Mouse (Mus musculus) frontal cortex, postnatal 10 days (tissue): ENCODE measurements around the gene Saysd1.
"Not testable (repeated sequence)": the region's sequence is repeated elsewhere in the genome, so short reads cannot be mapped to it uniquely, and the experiment has no call there.

Experiments
- DNase-seq, 2 experiments: peaks; one replicate each; pipeline ENCODE4 v3.0.0; 2022; ENCODE audit warnings: low spot score in 2 of 2, mixed read lengths in 1 of 2

Gene Saysd1

DNA sequence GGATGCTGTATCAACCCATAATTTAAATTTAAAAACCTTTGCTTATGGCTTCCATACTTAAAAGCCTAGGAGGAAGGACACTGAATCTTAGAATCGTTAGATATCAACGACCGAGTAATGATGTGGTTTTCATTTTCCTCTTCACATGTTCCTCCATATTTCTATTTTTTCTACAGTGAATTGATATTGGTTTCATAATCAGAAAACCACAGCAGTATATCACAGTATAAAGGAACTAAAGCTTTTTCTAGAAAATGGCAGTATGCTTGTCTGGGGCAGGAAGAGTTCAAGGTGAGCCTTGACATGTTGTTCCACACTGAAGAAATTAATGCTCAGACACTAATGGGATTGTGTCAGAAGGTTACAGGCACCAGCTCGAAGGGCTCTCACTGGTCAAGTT, 97.4 kb downstream of the Saysd1 start:
- DNase-seq, result no peak

DNA sequence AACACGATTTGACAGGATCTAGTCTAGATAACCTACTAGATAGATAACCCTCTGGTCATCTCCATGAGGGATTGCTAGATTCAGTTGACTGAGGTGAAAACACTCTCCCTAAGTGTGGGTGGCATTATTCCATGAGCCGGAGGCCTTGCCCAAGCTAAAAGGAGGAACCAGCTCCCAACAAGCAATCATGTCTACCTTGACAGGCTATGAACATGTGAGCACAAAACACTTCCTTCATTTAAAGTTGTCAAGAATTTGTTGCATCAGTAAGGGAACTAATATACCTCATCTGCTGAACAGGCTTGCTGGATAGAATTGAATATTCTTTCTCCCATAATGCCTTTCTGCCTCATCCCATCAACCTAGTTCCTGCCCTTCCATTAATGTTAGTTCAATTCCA, 98.5 kb downstream of the Saysd1 start:
- DNase-seq, result no peak

- DNase-seq, result no peak
Observed at GRCm38 (mm10) chr14:20032738-20033116, 105.6 kb downstream of the Saysd1 start.

- no peak for DNase-seq
Observed at GRCm38 (mm10) chr14:20032016-20032737, 106.2 kb downstream of the Saysd1 start.

DNA sequence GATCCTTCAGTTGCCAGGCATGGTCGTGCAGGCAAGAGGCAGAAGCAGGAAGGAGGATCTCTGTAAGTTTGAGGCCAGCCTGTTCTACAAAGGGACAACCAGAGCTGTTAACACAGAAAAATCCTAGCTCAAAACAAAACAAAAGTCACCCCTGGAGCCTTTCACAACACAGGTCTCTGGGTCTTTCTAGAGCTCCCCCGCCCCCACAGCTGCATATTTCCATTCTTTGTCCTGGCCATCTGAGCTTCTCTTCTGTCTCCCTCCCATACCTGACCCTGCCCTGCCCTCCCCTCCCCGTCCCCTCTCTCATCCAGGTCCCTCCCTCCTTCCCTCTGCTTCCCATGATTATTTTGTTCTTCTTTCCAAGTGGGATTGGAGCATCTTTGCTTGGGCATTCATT, 108.7 kb downstream of the Saysd1 start:
- DNase-seq, result no peak

GRCm38 (mm10) chr14:20027475-20027874, 110.9 kb downstream of the Saysd1 start:
- DNase-seq, result not testable (repeated sequence)
